Mouse (Mus musculus) stomach, postnatal 0 days (tissue): Measurements from ENCODE around the gene Gm14124. TPM values are rescaled to one million over a fixed set of nuclear protein-coding genes. Genes with fewer than 3 reads are reported as not detected.
A peak's percentile ranks its signal among the peaks of the same experiment; 100 is the strongest.
"Not testable (repeated sequence)": the region's sequence is repeated elsewhere in the genome, so short reads cannot be mapped to it uniquely, and the experiment has no call there.

Experiments used
- ATAC-seq: fragments of 200-750 bp; cut with Nextera tagmentation; 2 replicates; pipeline ENCODE4 v1.8.0; 2017; ENCODE audit not compliant: low FRiP score, low TSS enrichment
- DNase-seq: peaks from one replicate; pipeline ENCODE4 v3.0.0-alpha.2; 2016; ENCODE audit warnings: low spot score
- H3K27ac ChIP-seq: fragments of 300-500 bp; sonication (generic); replicated peaks from 2 replicates; pipeline ENCODE4 v1.5.1; 2014; ENCODE audit warnings: mild to moderate bottlenecking, control low read depth
- H3K27me3 ChIP-seq: fragments of 300-500 bp; sonication (generic); 2 replicates; pipeline ENCODE4 v1.6.1; 2014; ENCODE audit warnings: low read length; ENCODE audit not compliant: control insufficient read depth, insufficient read depth
- H3K36me3 ChIP-seq: fragments of 300-500 bp; sonication (generic); 2 replicates; pipeline ENCODE4 v1.6.1; 2014; ENCODE audit warnings: low read length, mixed read lengths; ENCODE audit not compliant: control insufficient read depth, insufficient read depth
- H3K4me1 ChIP-seq: fragments of 300-500 bp; sonication (generic); replicated peaks from 2 replicates; pipeline ENCODE4 v1.6.1; 2014; ENCODE audit warnings: antibody characterized with exemption; ENCODE audit not compliant: control insufficient read depth, insufficient read depth
- H3K4me2 ChIP-seq: fragments of 300-500 bp; sonication (generic); replicated peaks from 2 replicates; pipeline ENCODE4 v1.6.1; 2014; ENCODE audit warnings: low read depth, mild to moderate bottlenecking, control low read depth, moderate library complexity
- H3K4me3 ChIP-seq: fragments of 300-500 bp; sonication (generic); 2 replicates; pipeline ENCODE4 v1.5.1; 2014; ENCODE audit warnings: low read depth, low read length, control low read depth
- H3K9ac ChIP-seq: fragments of 300-500 bp; sonication (generic); 2 replicates; pipeline ENCODE4 v1.6.1; 2014; ENCODE audit warnings: mild to moderate bottlenecking, low read length, control low read depth, mixed read lengths
- H3K9me3 ChIP-seq: fragments of 300-500 bp; sonication (generic); 2 replicates; pipeline ENCODE4 v1.6.1; 2016; ENCODE audit warnings: low read length; ENCODE audit not compliant: control insufficient read depth
- CTCF ChIP-seq: IDR thresholded peaks from 2 replicates; pipeline ENCODE4 v1.5.1; 2016; ENCODE audit warnings: antibody characterized with exemption, low read depth, mild to moderate bottlenecking, moderate library complexity
- EP300 ChIP-seq: optimal IDR thresholded peaks from 2 replicates; pipeline ENCODE3; 2016; ENCODE audit warnings: antibody characterized with exemption
- WGBS: fragments of 180-500 bp; shearing (Covaris S2); extraction: QIAGEN DNeasy Blood & Tissue Kit; methylation state at CpG from one replicate; pipeline ENCODE4 v1.1.7; 2014; 5-methylcytosine and 5-hydroxymethylcytosine counted together
- polyA plus RNA-seq: library from polyadenylated mRNA; unstranded; fragments of >200 nt; fragmentation: Nextera tagmentation; extraction: Ambion mirVana; gene quantifications from 2 replicates; pipeline ENCODE4 v1.2.1, GENCODE M21; 2015

The Gm14124 gene
- 0.02 TPM in 1 of 2 replicates, not detected in the other for polyA plus RNA-seq

DNA sequence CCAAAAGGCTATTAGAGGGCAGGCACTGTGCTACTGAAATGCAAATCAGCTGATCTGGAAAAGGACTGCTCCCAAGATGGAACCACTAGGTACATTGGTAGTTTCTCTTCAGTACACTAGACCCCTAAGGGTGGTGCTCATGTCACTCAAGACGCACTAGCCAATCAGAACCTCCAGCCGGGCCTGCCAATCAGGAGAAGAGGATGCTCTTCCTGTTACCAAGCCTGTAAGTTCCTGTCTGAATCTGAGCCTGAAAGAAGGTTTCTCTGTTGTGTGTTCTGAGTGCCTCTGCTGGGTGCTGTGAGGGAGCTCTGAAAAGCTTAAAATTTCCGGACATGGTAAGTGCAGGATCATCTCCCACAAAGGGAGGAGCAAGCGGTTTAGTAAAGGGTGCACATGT lies at the start of gene Gm14124:
Gm14124 (plus strand) TSS at position 227 of the 400 bp plus-strand sequence.
- 83% methylated on average over 3 of the region's 4 CpGs for WGBS
- not testable (repeated sequence) for H3K9me3 ChIP-seq, ATAC-seq, H3K4me1 ChIP-seq, H3K4me2 ChIP-seq, H3K27ac ChIP-seq, H3K4me3 ChIP-seq, DNase-seq, H3K36me3 ChIP-seq, H3K9ac ChIP-seq, H3K27me3 ChIP-seq

DNA sequence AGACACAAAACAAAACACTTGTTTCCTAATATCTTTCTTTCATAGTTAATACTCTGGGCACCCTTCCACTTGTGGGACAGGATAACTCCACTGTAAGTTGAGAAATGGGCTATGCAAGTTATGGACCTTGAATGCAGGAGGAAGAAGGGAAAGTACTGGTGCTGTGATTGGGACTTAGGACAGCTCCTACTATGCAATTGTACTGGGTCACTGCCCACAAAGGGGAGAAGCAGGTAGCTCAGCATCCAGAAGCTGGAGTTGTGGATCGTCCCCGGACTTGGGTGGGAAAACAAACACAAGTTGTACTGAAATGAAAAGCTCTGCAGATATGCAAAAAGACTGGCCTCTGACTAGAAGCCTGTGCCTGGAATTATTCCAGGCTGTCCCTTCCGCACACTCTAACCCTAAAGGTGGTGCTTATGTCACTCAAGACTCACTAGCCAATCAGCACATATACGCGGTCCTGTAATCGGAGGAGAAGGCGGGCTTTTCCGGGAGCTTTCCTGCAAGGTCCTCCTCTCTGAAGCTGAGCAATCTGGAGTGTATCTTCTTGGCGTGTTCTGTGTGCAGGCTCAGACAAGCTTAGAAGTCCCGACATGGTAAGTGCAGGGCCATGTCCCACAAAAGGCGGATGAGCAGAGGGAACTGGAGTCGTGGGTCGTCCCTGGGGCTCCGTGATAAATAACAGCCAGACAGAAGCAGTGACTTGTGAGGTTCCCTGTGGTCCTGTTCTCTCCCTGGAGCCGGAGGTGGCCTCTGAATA lies 39.5 kb upstream of the Gm14124 start, which contains the start of gene Zfp937:
Zfp937 (plus strand) TSS at position 474 of the 763 bp plus-strand sequence.
- ATAC-seq, result peak; percentile 100
- Histone ChIP-seq H3K4me2 (peak within 1 kb of the TSS; percentile 45), H3K4me3 (peak within 1 kb of the TSS; percentile 33), H3K27ac (0 out of 2 replicates have a peak within 1 kb of the TSS, but pooled peaks have one; percentile 18)
- not testable (repeated sequence) for H3K9me3 ChIP-seq, H3K9ac ChIP-seq, H3K27me3 ChIP-seq, H3K36me3 ChIP-seq, H3K4me1 ChIP-seq
- 0% methylated on average over 15 of the region's 15 CpGs for WGBS
- peak; percentile 56 for DNase-seq

DNA sequence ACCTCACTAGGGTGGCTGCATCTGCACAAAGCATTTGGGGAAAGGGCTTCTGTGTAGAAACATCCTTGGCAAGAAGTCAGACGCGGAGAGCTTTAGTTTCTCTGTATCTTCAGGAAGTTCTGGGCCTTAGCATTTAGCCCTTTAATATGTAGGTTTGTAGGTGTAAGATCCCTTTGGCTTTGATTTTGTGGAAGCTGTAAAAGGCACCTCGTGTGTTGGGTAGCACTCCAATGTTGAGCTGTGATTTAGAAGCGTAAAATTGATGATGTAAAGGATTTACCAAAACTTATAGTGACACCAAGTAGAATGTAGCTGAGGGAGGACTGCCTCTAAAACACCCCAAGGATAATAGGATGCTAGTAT lies 39.0 kb upstream of the Gm14124 start:
- not testable (repeated sequence) for H3K4me1 ChIP-seq, H3K36me3 ChIP-seq, H3K9me3 ChIP-seq, DNase-seq, H3K9ac ChIP-seq, ATAC-seq, H3K27me3 ChIP-seq
- H3K4me2 ChIP-seq, result peak overlapping the region; percentile 45
- 0 out of 2 replicates have a peak overlapping the region, but pooled peaks have one; percentile 18 for H3K27ac ChIP-seq
- peak overlapping the region; percentile 33 for H3K4me3 ChIP-seq
- 4% methylated on average over 2 of the region's 4 CpGs for WGBS

- H3K27me3 ChIP-seq, result not testable (repeated sequence)
Measured at GRCm38 (mm10) chr2:150223263-150223662, 34.1 kb upstream of the Gm14124 start.

DNA sequence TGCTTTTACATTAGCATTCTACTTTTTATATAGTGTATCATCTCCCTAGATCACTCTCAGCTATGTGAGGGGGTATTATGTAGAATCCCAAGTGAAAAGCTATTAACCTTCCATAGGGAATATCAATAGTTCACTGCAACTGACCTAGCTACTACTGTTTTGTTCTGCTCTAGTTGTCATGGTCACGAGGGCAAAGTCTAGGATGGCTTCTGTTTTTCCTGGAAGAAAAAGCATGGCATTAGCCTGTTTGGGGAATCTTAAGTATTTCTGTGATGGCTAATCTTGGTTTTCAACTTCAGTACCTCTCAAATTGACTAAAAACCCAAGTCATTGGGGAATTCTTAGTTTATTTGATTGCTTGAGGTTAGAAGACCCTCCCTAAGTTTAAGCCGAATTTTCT lies 14.1 kb upstream of the Gm14124 start:
- Histone ChIP-seq H3K27me3 (no peaks in the 10 kb centered on the region), H3K9ac (no peak overlapping the region), H3K27ac (no peak overlapping the region), H3K4me1 (no peaks in the 10 kb centered on the region), H3K9me3 (no peaks in the 10 kb centered on the region), H3K4me3 (no peak overlapping the region), H3K36me3 (no peaks in the 10 kb centered on the region), H3K4me2 (no peak overlapping the region)
- WGBS, result 92% methylated on average over 2 of the region's 2 CpGs
- TF ChIP-seq EP300 (no peak), CTCF (no peak)
- no peak for ATAC-seq
- no peak for DNase-seq

More at GRCm38 (mm10) chr2:150223263-150223662, 34.1 kb upstream of the Gm14124 start:
- not testable (repeated sequence) for H3K36me3 ChIP-seq, DNase-seq, ATAC-seq, H3K4me2 ChIP-seq, H3K4me1 ChIP-seq, H3K9ac ChIP-seq, H3K9me3 ChIP-seq, H3K27ac ChIP-seq, H3K4me3 ChIP-seq

- H3K4me1 ChIP-seq, H3K9ac ChIP-seq, ATAC-seq, H3K9me3 ChIP-seq, DNase-seq, H3K36me3 ChIP-seq, H3K27me3 ChIP-seq, H3K4me2 ChIP-seq, H3K27ac ChIP-seq, H3K4me3 ChIP-seq: not testable (repeated sequence)
- WGBS, result 53% methylated on average over 2 of the region's 2 CpGs
Measured at GRCm38 (mm10) chr2:150255491-150255890, 1.8 kb upstream of the Gm14124 start, which contains the start of gene Gm21994. Gene Gm21994, minus strand, starts transcription at chr2:150255591.

DNA sequence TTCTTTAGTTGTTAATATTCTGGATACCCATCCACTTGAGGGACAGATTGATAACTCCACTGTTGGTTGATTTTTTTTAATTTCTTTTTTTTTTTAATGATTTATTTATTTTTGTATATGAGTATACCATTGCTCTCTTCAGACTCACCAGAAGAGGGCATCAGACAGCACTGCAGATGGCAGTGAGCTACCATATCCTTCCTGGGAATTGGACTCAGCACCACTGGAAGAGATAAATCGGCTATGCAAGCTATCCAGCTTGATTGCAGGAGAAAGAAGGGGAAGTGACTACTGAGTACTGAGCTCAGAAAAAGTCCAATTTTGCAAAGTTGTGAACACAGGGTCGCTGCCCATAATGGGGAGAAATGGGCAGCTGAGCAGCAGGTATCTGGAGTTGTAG lies 456 bp upstream of the Gm14124 start:
- not testable (repeated sequence) for DNase-seq, ATAC-seq, H3K9me3 ChIP-seq, H3K9ac ChIP-seq, H3K4me1 ChIP-seq, H3K4me3 ChIP-seq, H3K27me3 ChIP-seq, H3K36me3 ChIP-seq, H3K4me2 ChIP-seq, H3K27ac ChIP-seq
- WGBS, result 72% methylated on average over 2 of the region's 2 CpGs
